In the genomic region with DNA sequence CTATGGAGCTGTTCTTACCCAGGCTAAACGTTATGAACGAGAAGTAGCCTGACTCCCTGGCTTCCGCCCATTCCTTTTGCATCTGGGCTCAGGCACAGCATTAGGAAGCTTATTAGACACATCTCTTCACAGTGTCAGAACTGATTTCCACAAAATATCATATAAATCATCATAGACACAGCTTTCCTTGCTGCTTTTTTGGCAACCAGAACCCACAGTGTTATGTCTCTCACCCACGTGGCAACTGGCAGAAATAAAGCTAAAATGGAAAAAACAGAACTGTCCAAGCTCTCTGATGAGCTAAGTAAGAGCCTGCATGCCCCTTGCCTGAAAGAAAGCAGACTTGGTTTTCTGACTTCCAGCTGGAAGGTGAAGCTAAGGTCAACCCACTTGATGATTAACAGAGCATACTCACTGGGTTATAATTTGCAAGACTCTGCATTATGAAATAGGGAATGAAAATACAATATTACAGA, we compare ENCODE assay signal across 9 mouse cellular contexts.
DNase-seq lines count a peak whose midpoint lies in the region; ATAC-seq and TF ChIP-seq lines count a peak whose summit lies in the region.
"Had no signal": no experiment of that assay in that cellular context is flagged by ENCODE, and none has a peak within 500 bp of the region (broad histone marks: within the 10 kb centered on the region; RNA-seq: fewer than 3 reads in every experiment).

No protein-coding gene starts in this region.

- WGBS in heart, embryonic 13.5 days, result 41% methylated on average over 4 of the region's 4 CpGs
- WGBS in heart, adult 2 months, result 50% methylated on average over 4 of the region's 4 CpGs
- WGBS in limb, embryonic 13.5 days, result 37% methylated on average over 4 of the region's 4 CpGs

- no peak for DNase-seq in heart, adult 2 months
- peak; percentile 58 for DNase-seq in brain, adult 2 months (ENCODE audit: low read depth, low spot score)
- peak; percentile 57 for DNase-seq in kidney, adult 9 months
- no peak for DNase-seq in B cell, adult 2 months
- DNase-seq in thymus, postnatal 36 days, result no peak

- TF ChIP-seq EP300 in heart, adult 2 months (IDR thresholded peaks at IDR 0.05; ENCODE audit: insufficient read depth, low read depth, low read length), result no peak

- no peak overlapping the region for H3K9ac ChIP-seq in heart, embryonic 13.5 days
- H3K9ac ChIP-seq in heart, adult 2 months (ENCODE audit: low read depth, low read length), result no peak overlapping the region
- no peak overlapping the region for H3K9ac ChIP-seq in limb, embryonic 13.5 days

- H3K27me3 ChIP-seq in heart, embryonic 13.5 days (replicated peaks), result no peaks in the 10 kb centered on the region
- no peaks in the 10 kb centered on the region for H3K27me3 ChIP-seq in heart, adult 2 months (ENCODE audit: control insufficient read depth, insufficient read depth, low read length)
- H3K27me3 ChIP-seq in limb, embryonic 13.5 days, result no peaks in the 10 kb centered on the region

- H3K36me3 ChIP-seq in heart, embryonic 13.5 days, result no peaks in the 10 kb centered on the region
- H3K36me3 ChIP-seq in heart, adult 2 months (ENCODE audit: control insufficient read depth, insufficient read depth, low read length), result no peaks in the 10 kb centered on the region
- H3K36me3 ChIP-seq in limb, embryonic 13.5 days, result no peaks in the 10 kb centered on the region

- H3K4me2 ChIP-seq in heart, embryonic 13.5 days, result no peak overlapping the region
- H3K4me2 ChIP-seq in limb, embryonic 13.5 days (replicated peaks), result no peak overlapping the region

- no peaks in the 10 kb centered on the region for H3K9me3 ChIP-seq in heart, embryonic 13.5 days
- H3K9me3 ChIP-seq in limb, embryonic 13.5 days, result no peaks in the 10 kb centered on the region

- TF ChIP-seq CTCF in heart, adult 2 months (IDR thresholded peaks at IDR 0.05), result no peak

- H3K4me3 ChIP-seq in heart, embryonic 13.5 days, result no peak overlapping the region
- H3K4me3 ChIP-seq in heart, adult 2 months, result no peak overlapping the region
- no peak overlapping the region for H3K4me3 ChIP-seq in limb, embryonic 13.5 days

- TF ChIP-seq POLR2A in heart, adult 2 months (IDR thresholded peaks at IDR 0.05; ENCODE audit: insufficient read depth, low read depth, low read length), result no peak

- peaks cover 16% of the 10 kb centered on the region for H3K4me1 ChIP-seq in heart, embryonic 13.5 days
- no peaks in the 10 kb centered on the region for H3K4me1 ChIP-seq in heart, adult 2 months (ENCODE audit: control insufficient read depth, insufficient read depth, low read length)
- peaks cover 9% of the 10 kb centered on the region for H3K4me1 ChIP-seq in limb, embryonic 13.5 days

- intact Hi-C loops in heart, adult 2 months (cut with DNase I), result no loop called here

- peak overlapping the region; percentile 58 for H3K27ac ChIP-seq in heart, embryonic 13.5 days (replicated peaks)
- no peak overlapping the region for H3K27ac ChIP-seq in heart, adult 2 months
- peak overlapping the region; percentile 39 for H3K27ac ChIP-seq in limb, embryonic 13.5 days
- H3K27ac ChIP-seq: hindbrain, postnatal 0 days had no signal

- H3K79me2 ChIP-seq in heart, adult 2 months (replicated peaks; ENCODE audit: control insufficient read depth, insufficient read depth, low read length), result no peaks in the 10 kb centered on the region

- ATAC-seq in heart, embryonic 13.5 days (ENCODE audit: extremely low read depth, insufficient number of reproducible peaks, low FRiP score, low TSS enrichment), result no peak
- peak; percentile 19; the same call in 1 of the 2 replicates for ATAC-seq in limb, embryonic 13.5 days (ENCODE audit: low FRiP score, low read depth)
- no peak for ATAC-seq in activated CD4-positive, CD25-positive, alpha-beta regulatory T cell, adult 4 months
- ATAC-seq: hindbrain, postnatal 0 days had no signal

Comparison
In these comparisons a context has a peak if more than half of its experiments do, and no peak if none do; other contexts are left out.
1. DNase-seq: peak in brain, adult 2 months (single experiment) and kidney, adult 9 months (single experiment); none in heart, adult 2 months (0 of 2), B cell, adult 2 months (0 of 2) and thymus, postnatal 36 days (0 of 2).